Mouse (Mus musculus) layer of hippocampus, postnatal 25 days (tissue): ENCODE measurements around the gene Creb5. TPM values are rescaled to one million over a fixed set of nuclear protein-coding genes. Genes with fewer than 3 reads are reported as not detected.

ENCODE experiments used
- DNase-seq, 2 experiments: peaks; one replicate each; pipeline ENCODE4 v3.0.0; 2022; ENCODE audit warnings: mixed read lengths in 2 of 2, low spot score in 1 of 2; ENCODE audit errors: extremely low spot score in 1 of 2
- total RNA-seq, 2 experiments: library from RNA; stranded (reverse); gene quantifications; 2 replicates each; pipeline ENCODE4 v1.2.3; 2021

Creb5 gene
- total RNA-seq, 2 experiments from 2014 or later, result 4.4 to 6.6 TPM

GRCm38 (mm10) chr6:53576841-53577240 lies 289.8 kb downstream of the Creb5 start:
- no peak for DNase-seq

GRCm38 (mm10) chr6:53577776-53578175 lies 290.7 kb downstream of the Creb5 start:
- DNase-seq, result no peak

DNA sequence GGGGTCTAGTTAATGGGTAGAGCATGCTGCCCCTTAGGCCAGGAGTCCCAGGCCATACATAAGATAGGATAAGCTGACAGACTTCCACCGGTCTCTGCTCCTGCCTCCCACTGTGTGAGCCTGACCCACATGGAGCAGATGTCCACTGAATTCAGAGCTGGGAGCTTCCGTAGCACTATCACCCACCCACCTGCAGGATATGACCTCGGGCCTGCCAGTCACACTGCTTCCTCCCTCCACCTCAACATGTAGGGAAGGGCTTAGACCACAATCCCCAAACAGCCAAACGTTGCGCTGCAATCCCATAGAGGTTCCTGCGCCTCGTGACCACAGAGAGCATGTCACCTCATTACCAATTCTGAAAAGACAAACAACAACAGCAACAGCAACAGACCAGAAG lies 293.3 kb downstream of the Creb5 start:
- DNase-seq, result no peak

- no peak for DNase-seq
Measured at GRCm38 (mm10) chr6:53583234-53583875, 296.3 kb downstream of the Creb5 start.

- DNase-seq, result no peak
Measured at GRCm38 (mm10) chr6:53584718-53585405, 297.8 kb downstream of the Creb5 start.

GRCm38 (mm10) chr6:53589746-53590145 lies 302.7 kb downstream of the Creb5 start:
- no peak for DNase-seq

GRCm38 (mm10) chr6:53592230-53592629 lies 305.2 kb downstream of the Creb5 start:
- no peak for DNase-seq

DNA sequence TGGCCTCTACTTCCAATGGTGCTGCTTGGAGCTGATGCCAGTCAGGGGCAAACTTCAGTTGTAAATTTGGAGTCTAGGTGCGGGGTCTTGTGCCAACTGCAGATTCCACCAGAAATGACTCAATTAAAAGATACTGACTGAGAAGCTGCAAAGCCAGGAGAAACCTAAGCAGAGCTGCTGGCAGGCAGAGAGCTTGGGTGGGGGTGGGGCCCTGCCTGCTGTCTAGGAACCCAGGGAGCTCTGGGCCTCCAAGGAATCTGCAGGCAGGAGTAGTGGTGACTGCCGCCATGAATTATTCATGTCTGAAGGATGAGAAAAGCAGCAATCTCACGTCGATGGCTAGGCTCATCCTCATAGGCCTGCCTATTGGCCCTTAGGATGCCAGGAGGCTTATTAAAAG lies 306.5 kb downstream of the Creb5 start:
- no peak for DNase-seq

GRCm38 (mm10) chr6:53594316-53594715 lies 307.2 kb downstream of the Creb5 start:
- no peak for DNase-seq

GRCm38 (mm10) chr6:53596402-53596801 lies 309.3 kb downstream of the Creb5 start:
- no peak for DNase-seq

- DNase-seq, result no peak
Measured at GRCm38 (mm10) chr6:53603041-53603440, 316.0 kb downstream of the Creb5 start.

DNA sequence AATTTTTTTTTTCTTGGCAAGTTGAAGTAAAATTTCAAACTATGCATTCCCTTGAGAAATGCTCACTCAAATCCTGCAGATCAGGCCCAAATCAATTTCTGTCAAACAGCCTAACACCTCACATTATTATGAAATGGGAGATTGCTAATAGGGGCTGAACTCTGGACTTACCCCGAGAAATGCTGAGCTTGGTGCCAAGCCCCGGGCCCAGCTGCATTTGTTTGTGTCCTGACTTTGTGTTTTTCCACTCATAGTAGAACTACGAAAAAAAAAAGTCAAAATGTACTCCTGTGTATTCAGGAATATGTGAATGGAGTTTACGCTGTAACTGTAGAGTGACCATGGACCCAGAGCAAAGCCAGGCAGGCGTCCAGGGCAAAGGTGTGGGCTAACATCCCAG lies 316.6 kb downstream of the Creb5 start:
- DNase-seq, result no peak

GRCm38 (mm10) chr6:53604386-53604785 lies 317.3 kb downstream of the Creb5 start:
- no peak for DNase-seq

DNA sequence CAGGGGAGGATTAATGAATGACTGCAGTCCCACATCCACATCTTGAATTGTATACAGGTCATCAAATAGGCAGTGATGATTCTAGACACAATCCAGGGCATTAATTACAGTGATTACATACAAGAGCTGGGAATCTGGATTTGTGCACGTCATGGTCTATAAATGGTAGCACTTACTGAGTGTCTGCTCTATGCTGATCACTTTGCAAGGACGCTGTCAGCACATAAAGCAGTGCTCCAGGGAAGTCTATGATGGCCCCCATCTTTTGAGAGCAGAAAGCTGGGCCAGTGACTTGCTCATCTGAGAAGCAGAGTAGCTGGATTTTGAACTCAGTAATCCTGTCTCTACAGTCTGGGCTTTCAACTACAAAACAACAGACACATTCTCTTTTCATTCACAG lies 318.1 kb downstream of the Creb5 start:
- no peak for DNase-seq

DNA sequence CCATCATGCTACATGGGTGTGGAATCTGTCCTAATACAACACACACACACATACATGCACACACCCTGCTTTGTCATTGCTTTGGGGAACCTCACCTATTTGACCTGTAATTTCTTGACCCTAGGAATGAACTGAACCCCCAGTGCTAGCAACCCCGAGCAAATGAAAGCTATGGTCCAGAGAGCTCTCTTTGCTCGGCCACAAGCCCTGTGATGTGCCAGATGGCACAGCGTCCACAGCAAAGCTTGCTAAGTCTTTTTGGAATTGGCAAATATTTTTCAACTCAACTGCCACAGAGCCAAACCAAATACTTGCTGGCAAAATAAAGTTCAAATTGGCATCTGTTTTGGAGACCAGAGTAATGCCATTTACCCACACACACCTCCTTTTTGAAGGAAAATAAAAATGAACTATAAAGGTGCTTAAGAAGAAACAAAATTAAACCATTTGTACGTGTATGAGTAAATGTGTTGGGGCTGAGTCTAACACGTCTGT lies 324.4 kb downstream of the Creb5 start:
- no peak for DNase-seq

GRCm38 (mm10) chr6:53612681-53613080 lies 325.6 kb downstream of the Creb5 start:
- no peak for DNase-seq

DNA sequence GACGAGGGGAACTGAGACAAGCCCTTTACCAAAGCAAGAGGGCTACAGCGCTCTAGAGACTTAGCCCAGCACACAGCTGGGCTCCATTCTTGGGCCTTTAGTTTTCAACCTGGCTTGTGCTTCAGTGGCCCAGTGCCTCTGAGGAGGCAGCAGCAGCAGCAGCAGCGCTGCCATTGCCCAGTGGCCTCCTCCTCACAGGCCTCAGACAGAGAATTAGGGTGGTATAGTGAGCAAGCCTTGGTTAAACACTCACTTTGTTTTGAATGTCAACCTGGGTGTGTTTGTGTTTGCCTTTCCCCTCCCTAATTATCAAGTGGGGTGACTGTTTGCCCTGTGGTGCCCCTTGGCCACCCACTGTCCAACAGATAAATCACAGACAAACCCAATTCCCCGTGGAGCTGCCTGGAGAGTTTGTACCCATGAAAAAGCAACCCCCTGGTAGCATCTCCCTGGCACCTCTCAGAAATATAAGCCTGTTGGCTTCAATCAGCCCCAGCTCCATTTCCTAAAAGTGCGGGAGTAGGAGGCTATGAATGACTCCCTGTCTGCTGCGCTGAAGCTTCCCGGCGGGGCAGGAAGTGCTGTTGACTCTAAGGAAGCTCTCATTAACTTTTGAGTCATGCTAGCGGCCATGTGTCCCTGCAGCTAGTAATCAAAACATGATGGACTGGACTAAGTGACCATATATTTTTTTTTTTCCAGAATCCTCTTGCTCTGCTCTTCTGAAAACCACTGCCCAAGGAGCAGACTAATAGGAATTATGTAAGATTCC lies 328.6 kb downstream of the Creb5 start:
- DNase-seq, result no peak

GRCm38 (mm10) chr6:53618164-53618563 lies 331.1 kb downstream of the Creb5 start:
- no peak for DNase-seq

- no peak for DNase-seq
Measured at GRCm38 (mm10) chr6:53619676-53620075, 332.6 kb downstream of the Creb5 start.

- DNase-seq, result no peak
Measured at GRCm38 (mm10) chr6:53621295-53621694, 334.2 kb downstream of the Creb5 start.
